22 mouse cellular contexts compared by ENCODE assay signal in the genomic region with DNA sequence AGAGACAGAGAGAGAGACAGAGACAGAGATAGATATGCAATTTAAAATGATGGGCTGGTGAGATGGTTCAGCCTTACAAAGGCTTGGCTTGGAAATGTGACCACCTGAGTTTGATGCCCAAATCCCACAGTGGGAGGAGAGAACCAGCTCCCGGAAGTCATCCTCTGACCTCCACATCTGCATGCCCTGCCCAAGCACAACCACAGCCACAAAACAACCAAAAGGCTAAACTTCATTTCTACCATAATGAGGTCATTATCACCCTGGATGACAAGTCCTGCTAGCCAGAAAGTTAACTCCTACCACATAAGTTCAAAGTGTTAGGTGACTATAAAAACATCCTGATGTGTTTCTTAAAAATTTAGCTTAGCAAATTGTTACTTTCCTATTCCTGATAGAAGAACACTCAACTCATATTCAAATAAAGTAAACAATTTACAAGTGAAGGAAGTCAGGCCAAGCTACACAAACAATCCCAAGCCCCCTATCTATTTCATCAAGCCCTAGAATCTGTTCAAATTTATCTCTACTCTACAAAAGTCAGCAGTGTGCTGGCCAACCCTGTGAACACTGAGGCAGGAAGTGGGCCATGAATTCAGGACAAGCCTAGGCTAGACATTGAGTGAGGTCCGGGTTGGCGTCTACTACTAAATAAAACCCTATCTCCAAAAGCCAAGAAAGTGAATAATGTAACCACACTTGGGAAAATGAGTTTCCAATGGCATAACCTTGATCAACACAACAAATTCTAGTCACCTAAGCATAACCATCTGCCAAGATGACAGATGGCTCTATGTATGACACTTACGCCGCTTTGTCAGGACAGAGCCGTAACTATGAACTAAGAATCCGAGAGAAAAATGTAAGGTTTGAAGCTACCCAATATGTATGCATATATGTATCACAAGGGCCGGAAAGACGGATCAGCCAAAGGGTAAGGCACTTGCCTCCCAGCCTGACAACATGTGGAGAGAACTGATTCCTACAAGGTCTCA. TPM values are rescaled to one million over a fixed set of nuclear protein-coding genes. Genes with fewer than 3 reads are reported as not detected.
DNase-seq lines count a peak whose midpoint lies in the region; ATAC-seq and TF ChIP-seq lines count a peak whose summit lies in the region.
"Had no signal": no experiment of that assay in that cellular context is flagged by ENCODE, and none has a peak within 500 bp of the region (broad histone marks: within the 10 kb centered on the region; RNA-seq: fewer than 3 reads in every experiment).

No protein-coding gene starts in this region.

- peak; percentile 23 to 61 for DNase-seq in cerebellum, adult 2 months
- DNase-seq in cerebellum, adult 11 months = no peak
- peak; percentile 75 for DNase-seq in brain, adult 2 months (ENCODE audit: low read depth, low spot score)
- peak; percentile 34 for DNase-seq in cerebellum, adult 9-11 months
- no peak for DNase-seq in thymus, postnatal 14 days
- DNase-seq in layer of hippocampus, postnatal 14 days (ENCODE audit: low spot score in 2 of 2) = no peak
- no peak for DNase-seq in spleen, adult 12 weeks (ENCODE audit: low spot score)
- DNase-seq: adrenal gland, adult 2 months; adrenal gland, postnatal 25 days; gastrocnemius, adult 2 months; gastrocnemius, postnatal 25 days; heart, postnatal 10 days; heart, postnatal 4 days; kidney, adult 11 months had no signal

- no peak overlapping the region for H3K4me3 ChIP-seq in cerebellum, adult 2 months (replicated peaks; ENCODE audit: insufficient read depth, low read depth, low read length)
- H3K4me3 ChIP-seq: embryonic facial prominence, embryonic 10.5 days; erythroblast, embryonic 14.5 days; forebrain, embryonic 10.5 days; gastrocnemius, adult 2 months; heart, embryonic 10.5 days; hindbrain, embryonic 12.5 days had no signal

- peaks cover 9% of the 10 kb centered on the region; the same call in 1 of the 2 replicates for H3K4me1 ChIP-seq in cerebellum, adult 2 months (ENCODE audit: control insufficient read depth, insufficient read depth, low read length)

- no peak overlapping the region for H3K27ac ChIP-seq in cerebellum, adult 2 months (ENCODE audit: insufficient read depth, low read length)
- H3K27ac ChIP-seq: embryonic facial prominence, embryonic 10.5 days; forebrain, embryonic 10.5 days; gastrocnemius, adult 2 months; heart, embryonic 10.5 days; hindbrain, embryonic 12.5 days had no signal

- ATAC-seq in megakaryocyte, adult 5-6 weeks (ENCODE audit: poor library complexity, severe bottlenecking) = peak; percentile 45
- ATAC-seq: forebrain, embryonic 14.5 days; hindbrain, embryonic 16.5 days had no signal

- WGBS in cerebellum, adult 2 months = 39% methylated on average over 9 of the region's 9 CpGs

- H3K27me3 ChIP-seq in cerebellum, adult 2 months (ENCODE audit: control insufficient read depth, insufficient read depth, low read length) = no peaks in the 10 kb centered on the region
- H3K27me3 ChIP-seq: hindbrain, embryonic 12.5 days had no signal

- TF ChIP-seq CTCF in cerebellum, adult 2 months (IDR thresholded peaks at IDR 0.05; ENCODE audit: borderline replicate concordance, insufficient read depth, low read depth, low read length) = no peak

- TF ChIP-seq POLR2A in cerebellum, adult 2 months (IDR thresholded peaks at IDR 0.05; ENCODE audit: borderline replicate concordance, insufficient read depth, low read length) = no peak

RNA-seq across cellular contexts. Expression of gene Parp8, which starts 17.0 kb away (rescaled TPM):
- 24.8 and 25.7 TPM in 2 replicates for polyA plus RNA-seq in cerebellum, adult 2 months (2012; rRNA removed)
- 92.0 and 102 TPM in 2 replicates for total RNA-seq in megakaryocyte, adult 5-6 weeks (2015)
- total RNA-seq in megakaryocyte, adult 5-6 weeks (2017) = 62.3 and 71.4 TPM in 2 replicates
- 10 to 100 TPM; 58.6 to 59.2 TPM for total RNA-seq in layer of hippocampus, postnatal 14 days (2021)

Comparison
In these comparisons a context has a peak if more than half of its experiments do, and no peak if none do; other contexts are left out.
1. DNase-seq: peak in cerebellum, adult 2 months (2 of 2), brain, adult 2 months (single experiment) and cerebellum, adult 9-11 months (single experiment); none in cerebellum, adult 11 months (single experiment), thymus, postnatal 14 days (single experiment), layer of hippocampus, postnatal 14 days (0 of 2) and spleen, adult 12 weeks (single experiment).